Mouse (Mus musculus): ENCODE data around the gene Chrnb2.

- no peak for TF ChIP-seq USF1 (IDR thresholded peaks at IDR 0.05; ENCODE audit: low read depth)
- peak; percentile 7 for TF ChIP-seq POLR2A (IDR thresholded peaks at IDR 0.05; ENCODE audit: insufficient read length, low read depth)
- no peak for TF ChIP-seq SRF (IDR thresholded peaks at IDR 0.05; ENCODE audit: control insufficient read depth, insufficient read length, low read depth)
- TF ChIP-seq POLR2AphosphoS2 (IDR thresholded peaks at IDR 0.05; ENCODE audit: insufficient read length, low read depth), result no peak
- TF ChIP-seq MYOG (IDR thresholded peaks at IDR 0.05; ENCODE audit: control insufficient read depth in 1 of 3, insufficient read depth in 1 of 3, insufficient read length in 2 of 3, low read depth in 2 of 3), result no peak
- no peak for TF ChIP-seq MYOD1 (IDR thresholded peaks at IDR 0.05; ENCODE audit: control insufficient read depth in 1 of 3, insufficient read length in 2 of 3, low read depth in 2 of 3)
- no peak for TF ChIP-seq MAX (IDR thresholded peaks at IDR 0.05; ENCODE audit: low read depth)
- no peak for TF ChIP-seq E2F4 (IDR thresholded peaks at IDR 0.05; ENCODE audit: insufficient read depth)
- TF ChIP-seq TCF12 (IDR thresholded peaks at IDR 0.05; ENCODE audit: insufficient read depth, poor library complexity, severe bottlenecking), result no peak
- no peak for TF ChIP-seq TCF3 (IDR thresholded peaks at IDR 0.05; ENCODE audit: insufficient read length, low read depth)
Observed at GRCm38 (mm10) chr3:89772588-89772967, 8.1 kb upstream of the Chrnb2 start.
